Mouse (Mus musculus): ENCODE results near the gene Fcgrt. TPM values are rescaled to one million over a fixed set of nuclear protein-coding genes. Genes with fewer than 3 reads are reported as not detected.

The Fcgrt gene
- polyA plus RNA-seq, 1 experiment from 2014 or later = 334 TPM

DNA sequence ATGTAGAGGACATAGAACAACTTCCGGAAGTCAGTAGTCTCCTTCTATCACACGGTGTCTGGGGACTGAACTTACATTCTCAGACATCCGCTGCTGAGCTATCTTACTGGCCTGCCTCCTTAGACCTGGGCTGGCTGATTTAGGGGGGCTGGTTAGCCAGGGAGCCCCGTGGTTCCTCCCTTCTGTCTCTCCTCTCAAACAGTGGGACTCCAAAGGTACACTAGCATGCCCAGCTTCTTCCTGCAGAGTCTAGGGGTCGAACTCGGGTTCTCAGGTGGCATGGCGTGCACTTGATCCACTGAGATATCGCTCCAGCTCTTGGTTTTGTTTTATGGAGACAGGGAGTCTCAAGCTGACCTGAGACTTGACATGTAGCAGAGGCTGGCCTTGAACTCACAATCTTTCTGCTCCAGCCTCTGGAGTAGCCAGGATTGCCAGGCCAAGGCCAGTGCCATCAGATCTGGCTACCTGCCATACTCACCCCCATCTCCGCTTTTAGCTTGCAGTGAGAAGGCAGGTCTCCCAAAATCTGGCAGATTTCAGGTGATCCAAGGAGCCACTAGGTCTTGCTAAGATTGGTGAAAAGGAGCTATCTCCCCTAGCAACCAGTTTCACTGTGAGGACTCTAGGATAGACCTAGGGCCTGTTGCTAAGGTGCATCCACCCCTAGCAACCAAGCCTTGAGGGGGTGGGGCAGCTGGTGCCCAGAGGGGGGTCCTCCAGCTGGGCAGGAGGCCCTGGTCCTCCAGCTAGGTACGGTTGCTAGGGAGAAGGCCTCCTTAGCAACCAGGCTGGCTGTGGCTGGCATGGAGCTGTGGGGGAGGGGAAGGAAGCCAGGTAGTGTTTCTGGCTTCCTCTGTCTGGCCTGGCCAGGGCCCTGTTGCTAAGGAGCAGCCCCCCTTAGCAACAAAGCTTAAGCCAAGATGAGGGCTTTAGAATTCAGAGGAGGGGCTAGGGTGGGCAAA lies 44.8 kb downstream of the Fcgrt start:
- H3K4me2 ChIP-seq (ENCODE audit: low read depth, low read length) = no peak overlapping the region
- no peaks in the 10 kb centered on the region for H3K36me3 ChIP-seq (ENCODE audit: control insufficient read depth, insufficient read depth, low read length)
- H3K27me3 ChIP-seq (replicated peaks; ENCODE audit: control insufficient read depth, insufficient read depth, low read length) = no peaks in the 10 kb centered on the region
- no peak overlapping the region for H3K4me3 ChIP-seq (ENCODE audit: low read length)
- 72% methylated on average over 10 of the region's 10 CpGs for WGBS
- H3K9me3 ChIP-seq (ENCODE audit: control insufficient read depth, low read length) = no peaks in the 10 kb centered on the region
- H3K4me1 ChIP-seq (ENCODE audit: control insufficient read depth, insufficient read depth, low read length) = peaks cover 14% of the 10 kb centered on the region
- H3K27ac ChIP-seq (ENCODE audit: low read length) = no peak overlapping the region
- no peak for ATAC-seq
- no peak overlapping the region for H3K9ac ChIP-seq (ENCODE audit: low read depth, low read length)

DNA sequence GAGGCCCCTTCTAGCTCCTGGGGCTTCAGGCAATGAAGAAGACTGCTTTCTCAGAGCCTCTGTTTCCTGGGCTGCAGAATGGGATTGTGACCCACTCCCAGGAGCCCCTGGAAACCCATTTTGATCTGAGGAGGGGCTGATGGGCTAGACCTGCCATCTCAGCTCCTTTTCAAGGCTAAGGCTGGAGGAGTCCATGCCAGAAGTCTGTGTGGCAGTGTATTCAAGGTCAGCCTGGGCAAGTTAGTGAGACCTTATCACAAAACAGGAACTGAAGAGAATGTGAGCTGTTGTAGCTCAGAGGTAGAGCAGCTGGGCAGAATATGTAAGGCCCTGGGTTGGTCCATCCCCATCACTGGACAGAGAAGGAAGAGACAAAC lies 46.7 kb downstream of the Fcgrt start:
- no peaks in the 10 kb centered on the region for H3K27me3 ChIP-seq (replicated peaks; ENCODE audit: control insufficient read depth, insufficient read depth, low read length)
- no peak for ATAC-seq
- H3K4me1 ChIP-seq (ENCODE audit: control insufficient read depth, insufficient read depth, low read length) = peaks cover 12% of the 10 kb centered on the region
- H3K4me3 ChIP-seq (ENCODE audit: low read length) = no peak overlapping the region
- no peak overlapping the region for H3K4me2 ChIP-seq (ENCODE audit: low read depth, low read length)
- no peaks in the 10 kb centered on the region for H3K36me3 ChIP-seq (ENCODE audit: control insufficient read depth, insufficient read depth, low read length)
- H3K9me3 ChIP-seq (ENCODE audit: control insufficient read depth, low read length) = no peaks in the 10 kb centered on the region
- no peak overlapping the region for H3K27ac ChIP-seq (ENCODE audit: low read length)
- no peak overlapping the region; the same call in 1 of the 2 replicates for H3K9ac ChIP-seq (ENCODE audit: low read depth, low read length)

DNA sequence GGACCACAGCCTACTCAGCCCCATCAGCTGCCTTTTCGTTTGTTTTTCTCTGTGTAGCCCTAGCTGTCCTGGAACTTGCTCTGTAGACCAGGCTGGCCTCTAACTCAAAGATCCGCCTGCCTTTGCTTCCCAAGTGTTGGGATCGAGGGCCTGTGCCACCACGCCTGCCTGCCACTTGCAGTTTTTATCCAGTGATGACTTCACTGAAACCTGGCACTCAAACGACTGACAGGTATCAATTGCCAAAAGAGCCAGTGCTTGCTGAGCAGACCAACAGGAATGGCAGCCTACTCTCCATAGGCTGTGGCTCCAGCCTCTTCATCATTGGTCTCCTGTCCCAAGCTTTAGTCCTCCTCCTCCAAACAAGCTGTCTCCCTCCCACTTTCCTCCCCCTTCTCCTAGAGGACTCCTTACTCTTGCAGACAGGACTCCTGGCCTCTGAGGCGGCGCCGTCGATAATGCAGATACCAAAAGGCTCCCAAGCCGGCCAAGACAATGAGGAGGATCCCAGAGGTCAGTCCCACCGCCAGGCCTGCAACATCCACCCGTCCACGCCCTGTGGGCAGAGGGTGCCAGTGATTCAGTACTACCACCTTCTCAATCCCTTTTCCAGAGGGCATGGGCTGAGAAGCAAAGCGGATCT lies 47.2 kb downstream of the Fcgrt start:
- Histone ChIP-seq H3K4me3 (ENCODE audit: low read length) (no peak overlapping the region), H3K9ac (ENCODE audit: low read depth, low read length) (no peak overlapping the region; the same call in 1 of the 2 replicates), H3K27ac (ENCODE audit: low read length) (no peak overlapping the region), H3K4me1 (ENCODE audit: control insufficient read depth, insufficient read depth, low read length) (peaks cover 14% of the 10 kb centered on the region), H3K36me3 (ENCODE audit: control insufficient read depth, insufficient read depth, low read length) (no peaks in the 10 kb centered on the region), H3K4me2 (ENCODE audit: low read depth, low read length) (no peak overlapping the region), H3K27me3 (replicated peaks; ENCODE audit: control insufficient read depth, insufficient read depth, low read length) (no peaks in the 10 kb centered on the region), H3K9me3 (ENCODE audit: control insufficient read depth, low read length) (no peaks in the 10 kb centered on the region)
- no peak for ATAC-seq
- 77% methylated on average over 14 of the region's 14 CpGs for WGBS

DNA sequence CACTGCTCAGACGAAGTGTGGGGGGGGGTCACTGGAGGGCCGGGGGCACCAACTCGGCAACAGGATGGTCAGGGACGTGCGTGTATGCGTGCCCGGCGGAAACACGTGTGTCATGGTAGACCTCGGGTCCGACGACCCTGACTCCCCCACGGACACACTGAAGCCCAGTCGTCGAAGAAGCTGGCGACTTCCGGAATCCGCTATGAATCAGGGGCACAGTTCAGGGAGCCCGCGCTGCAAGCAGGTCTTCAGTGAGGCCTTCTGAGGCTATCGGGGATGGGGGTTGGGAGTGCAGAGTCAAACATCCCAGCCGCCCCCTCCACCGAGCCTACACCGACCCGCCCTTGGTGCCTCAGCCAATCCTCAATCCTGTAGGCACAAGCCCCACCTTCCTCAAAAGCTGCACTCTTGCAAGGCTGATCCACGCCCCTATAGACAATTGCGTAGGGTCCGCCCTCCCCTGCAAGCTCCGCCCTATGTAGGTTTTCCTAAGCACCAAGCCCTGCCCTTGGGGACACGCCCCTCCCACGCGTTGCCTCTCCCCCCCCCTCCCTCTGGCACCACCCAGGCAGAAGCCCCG lies 49.6 kb downstream of the Fcgrt start:
- H3K9me3 ChIP-seq (ENCODE audit: control insufficient read depth, low read length) = no peaks in the 10 kb centered on the region
- H3K4me2 ChIP-seq (ENCODE audit: low read depth, low read length) = peak overlapping the region; percentile 74
- under 1% methylated on average over 33 of the region's 33 CpGs for WGBS
- peak; percentile 94 for ATAC-seq
- H3K27me3 ChIP-seq (replicated peaks; ENCODE audit: control insufficient read depth, insufficient read depth, low read length) = no peaks in the 10 kb centered on the region
- peak overlapping the region; percentile 99 for H3K27ac ChIP-seq (ENCODE audit: low read length)
- H3K36me3 ChIP-seq (ENCODE audit: control insufficient read depth, insufficient read depth, low read length) = peaks cover 14% of the 10 kb centered on the region; the same call in 1 of the 2 replicates
- H3K4me1 ChIP-seq (ENCODE audit: control insufficient read depth, insufficient read depth, low read length) = peaks cover 21% of the 10 kb centered on the region
- H3K9ac ChIP-seq (ENCODE audit: low read depth, low read length) = peak overlapping the region; percentile 92
- peak overlapping the region; percentile 84 for H3K4me3 ChIP-seq (ENCODE audit: low read length)

DNA sequence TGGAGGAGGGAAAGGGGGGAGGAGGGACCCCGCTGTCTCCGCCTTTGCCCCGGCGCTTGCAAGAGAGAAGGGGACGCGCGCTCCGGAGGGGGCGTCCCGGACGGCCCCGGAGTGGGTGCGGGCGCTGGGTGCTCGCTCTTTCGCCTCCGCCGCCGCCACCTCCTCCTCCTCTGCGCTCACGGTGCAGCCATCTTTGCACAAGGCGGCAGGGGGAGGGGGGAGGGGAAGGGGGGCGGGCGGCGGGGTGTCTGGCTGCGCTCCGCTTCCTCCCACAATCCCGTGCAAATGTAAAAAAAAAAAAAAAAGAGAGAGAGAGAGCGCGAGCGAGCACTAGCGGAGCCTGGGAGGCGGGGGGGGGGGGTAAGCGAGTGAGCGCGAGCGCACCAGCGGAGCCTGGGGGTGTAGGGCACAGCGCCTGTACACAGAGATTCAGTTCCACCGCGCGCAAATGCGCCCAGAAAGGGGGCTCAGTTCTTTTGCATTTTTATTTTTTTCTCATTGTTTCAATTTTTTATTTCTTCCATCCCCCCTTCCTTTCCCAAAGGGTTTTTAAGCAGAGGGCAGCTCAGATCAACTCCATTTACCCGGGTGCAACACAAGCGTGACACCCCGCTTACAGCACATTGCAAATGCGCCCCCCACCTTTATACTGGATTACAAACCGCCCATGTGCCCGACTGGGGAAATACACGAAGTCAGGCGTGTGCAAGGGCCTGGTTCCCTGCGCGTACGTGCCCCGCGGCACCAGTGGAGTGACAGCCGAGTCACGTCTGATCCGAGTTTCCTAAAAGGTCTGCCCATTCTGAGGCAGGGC lies 50.3 kb downstream of the Fcgrt start:
- Histone ChIP-seq H3K9me3 (ENCODE audit: control insufficient read depth, low read length) (no peaks in the 10 kb centered on the region), H3K27ac (ENCODE audit: low read length) (peak overlapping the region; percentile 99), H3K9ac (ENCODE audit: low read depth, low read length) (peak overlapping the region; percentile 92), H3K27me3 (replicated peaks; ENCODE audit: control insufficient read depth, insufficient read depth, low read length) (no peaks in the 10 kb centered on the region), H3K4me3 (ENCODE audit: low read length) (peak overlapping the region; percentile 84), H3K4me2 (ENCODE audit: low read depth, low read length) (peak overlapping the region; percentile 74), H3K36me3 (ENCODE audit: control insufficient read depth, insufficient read depth, low read length) (peaks cover 20% of the 10 kb centered on the region), H3K4me1 (ENCODE audit: control insufficient read depth, insufficient read depth, low read length) (peaks cover 21% of the 10 kb centered on the region)
- peak; percentile 47 for ATAC-seq
- WGBS = under 1% methylated on average over 41 of the region's 59 CpGs

DNA sequence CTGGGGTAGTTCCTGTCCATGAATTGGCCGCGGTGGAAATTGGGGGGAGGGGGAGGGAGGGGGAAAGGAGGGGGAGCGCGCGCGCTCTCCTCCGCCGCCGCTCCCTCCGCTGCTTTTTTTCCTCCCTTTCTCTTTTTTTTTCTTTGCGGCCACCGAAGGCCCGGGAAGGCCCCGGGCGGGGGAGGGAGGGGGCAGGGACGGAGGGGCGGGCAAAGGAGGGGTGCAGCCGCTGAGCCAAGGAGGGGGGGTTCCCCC lies 50.9 kb downstream of the Fcgrt start, which contains the start of gene Prr12:
Prr12 (minus strand) TSS at position 20 of the 255 bp plus-strand sequence.
- peaks cover 25% of the 10 kb centered on the region for H3K36me3 ChIP-seq (ENCODE audit: control insufficient read depth, insufficient read depth, low read length)
- H3K4me1 ChIP-seq (ENCODE audit: control insufficient read depth, insufficient read depth, low read length) = peaks cover 21% of the 10 kb centered on the region
- H3K4me3 ChIP-seq (ENCODE audit: low read length) = peak within 1 kb of the TSS; percentile 84
- H3K4me2 ChIP-seq (ENCODE audit: low read depth, low read length) = peak within 1 kb of the TSS; percentile 74
- ATAC-seq = peak; percentile 22
- H3K9ac ChIP-seq (ENCODE audit: low read depth, low read length) = peak within 1 kb of the TSS; percentile 92
- H3K9me3 ChIP-seq (ENCODE audit: control insufficient read depth, low read length) = no peaks in the 10 kb centered on the region
- H3K27ac ChIP-seq (ENCODE audit: low read length) = peak within 1 kb of the TSS; percentile 99
- 0% methylated on average over 12 of the region's 18 CpGs for WGBS
- no peaks in the 10 kb centered on the region for H3K27me3 ChIP-seq (replicated peaks; ENCODE audit: control insufficient read depth, insufficient read depth, low read length)

DNA sequence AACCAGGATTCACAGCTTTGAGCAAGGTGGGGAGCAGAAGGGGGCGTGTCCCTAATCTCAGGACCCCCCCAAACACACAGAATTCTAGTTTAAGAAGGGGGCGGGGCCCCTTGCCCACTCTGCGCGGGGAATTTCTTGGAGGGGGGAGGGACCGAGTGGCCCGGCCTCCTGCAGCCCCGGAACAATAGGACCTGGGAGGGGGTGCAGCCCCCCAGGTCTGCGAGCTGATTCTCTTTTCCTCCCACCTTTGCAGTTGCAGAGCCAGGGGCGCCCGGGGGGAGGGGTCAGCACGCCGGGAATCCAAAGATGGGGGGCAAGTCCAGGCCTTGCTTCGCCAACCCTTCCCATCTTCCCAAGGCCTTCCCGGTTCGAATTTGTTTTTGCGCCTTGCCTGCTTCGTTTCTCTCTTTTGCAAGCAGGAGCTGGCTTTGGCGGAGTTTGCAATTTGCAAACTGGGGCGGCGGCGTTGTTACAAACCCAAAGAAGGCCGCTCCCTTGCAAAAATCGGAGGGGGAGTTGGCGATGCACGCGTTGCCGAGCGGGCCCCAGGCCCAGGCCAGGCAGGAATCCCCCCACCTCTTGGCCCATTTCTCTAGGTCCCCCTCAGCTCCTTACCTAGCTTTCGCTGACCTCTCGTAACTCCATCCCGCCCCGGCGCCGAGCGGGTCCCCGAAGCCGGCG lies 51.3 kb downstream of the Fcgrt start:
- peak overlapping the region; percentile 92 for H3K9ac ChIP-seq (ENCODE audit: low read depth, low read length)
- peaks cover 21% of the 10 kb centered on the region for H3K4me1 ChIP-seq (ENCODE audit: control insufficient read depth, insufficient read depth, low read length)
- WGBS = 0% methylated on average over 37 of the region's 38 CpGs

DNA sequence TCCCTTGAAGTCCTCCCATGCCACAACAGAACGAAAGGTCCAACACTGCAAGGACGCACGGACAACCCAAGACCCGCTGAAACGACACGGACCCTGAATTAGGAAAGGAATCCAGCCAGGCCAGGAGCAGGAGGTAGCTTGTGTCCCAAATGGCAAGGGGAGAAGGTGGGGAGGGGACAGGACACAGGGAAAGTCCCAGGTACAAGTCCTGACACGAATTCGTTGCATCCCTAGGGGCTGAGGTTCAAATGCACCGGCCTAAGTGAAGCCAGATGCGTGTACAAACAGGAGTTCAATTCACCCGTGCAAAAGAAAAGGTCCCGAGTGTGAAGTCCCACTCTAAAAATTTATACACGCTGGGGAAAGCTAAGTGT lies 52.1 kb downstream of the Fcgrt start:
- Histone ChIP-seq H3K9ac (ENCODE audit: low read depth, low read length) (peak overlapping the region; percentile 92), H3K27ac (ENCODE audit: low read length) (peak overlapping the region; percentile 99), H3K9me3 (ENCODE audit: control insufficient read depth, low read length) (no peaks in the 10 kb centered on the region), H3K4me1 (ENCODE audit: control insufficient read depth, insufficient read depth, low read length) (peaks cover 21% of the 10 kb centered on the region), H3K4me2 (ENCODE audit: low read depth, low read length) (peak overlapping the region; percentile 74), H3K4me3 (ENCODE audit: low read length) (peak overlapping the region; percentile 84), H3K27me3 (replicated peaks; ENCODE audit: control insufficient read depth, insufficient read depth, low read length) (no peaks in the 10 kb centered on the region), H3K36me3 (ENCODE audit: control insufficient read depth, insufficient read depth, low read length) (peaks cover 37% of the 10 kb centered on the region)
- no peak for ATAC-seq
- 3% methylated on average over 13 of the region's 13 CpGs for WGBS

More for the DNA sequence above, 51.3 kb downstream of the Fcgrt start:
- no peaks in the 10 kb centered on the region for H3K27me3 ChIP-seq (replicated peaks; ENCODE audit: control insufficient read depth, insufficient read depth, low read length)
- ATAC-seq = no peak
- H3K4me3 ChIP-seq (ENCODE audit: low read length) = peak overlapping the region; percentile 84
- H3K36me3 ChIP-seq (ENCODE audit: control insufficient read depth, insufficient read depth, low read length) = peaks cover 29% of the 10 kb centered on the region
- H3K27ac ChIP-seq (ENCODE audit: low read length) = peak overlapping the region; percentile 99
- H3K9me3 ChIP-seq (ENCODE audit: control insufficient read depth, low read length) = no peaks in the 10 kb centered on the region
- H3K4me2 ChIP-seq (ENCODE audit: low read depth, low read length) = peak overlapping the region; percentile 74
